Mouse (Mus musculus) testis, adult 10 weeks (tissue): Measurements from ENCODE around the gene Zdhhc8. TPM values are rescaled to one million over a fixed set of nuclear protein-coding genes. Genes with fewer than 3 reads are reported as not detected.

Experiments
- polyA plus RNA-seq: library from polyadenylated mRNA; stranded (reverse); fragments of 350-450 nt; fragmentation: Illumina TruSeq; extraction: RNeasy Lipid Tissue Mini Kit (QIAGEN cat#74804); gene quantifications from one replicate; pipeline ENCODE4 v1.2.3, GENCODE M21; 2014; ENCODE audit warnings: low read depth, low replicate concordance

Zdhhc8 gene
- polyA plus RNA-seq = not detected

DNA sequence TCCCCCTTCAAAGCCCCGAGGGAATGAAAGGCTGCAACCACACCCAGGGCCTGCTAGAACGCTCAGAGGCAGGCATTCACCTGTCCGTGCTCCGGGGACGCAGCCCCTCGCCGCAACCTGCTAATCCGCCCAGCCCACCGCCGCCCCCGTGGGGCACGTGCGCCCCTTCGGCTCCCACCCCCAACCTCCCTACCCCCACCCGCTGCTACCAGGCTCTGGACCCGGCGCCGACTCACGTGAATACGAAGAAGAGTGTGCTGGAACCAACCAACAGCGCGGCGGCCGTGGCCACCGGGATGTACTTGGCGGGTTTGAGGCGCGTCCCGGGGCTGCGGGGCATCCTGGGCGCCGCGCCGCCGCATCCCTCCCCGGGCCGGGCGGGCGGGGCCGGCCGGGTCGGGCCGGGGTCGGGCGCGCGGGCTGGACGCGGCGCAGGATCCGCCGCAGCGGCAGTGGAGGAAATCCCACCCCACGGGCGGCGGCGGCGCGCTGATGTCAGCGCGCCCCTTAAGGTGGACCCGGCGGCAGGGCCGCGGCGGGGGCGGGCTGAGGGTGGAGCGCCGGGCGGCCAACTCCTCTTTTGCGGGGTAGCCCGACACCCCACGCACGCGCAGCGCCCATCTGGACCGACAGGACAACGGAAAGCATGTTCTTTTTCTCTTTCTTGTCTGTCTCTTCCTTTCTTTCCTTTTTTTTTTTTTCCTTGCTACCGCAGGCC lies at the start of gene Zdhhc8:
Zdhhc8 (minus strand) TSS at position 466 of the 718 bp plus-strand sequence.

DNA sequence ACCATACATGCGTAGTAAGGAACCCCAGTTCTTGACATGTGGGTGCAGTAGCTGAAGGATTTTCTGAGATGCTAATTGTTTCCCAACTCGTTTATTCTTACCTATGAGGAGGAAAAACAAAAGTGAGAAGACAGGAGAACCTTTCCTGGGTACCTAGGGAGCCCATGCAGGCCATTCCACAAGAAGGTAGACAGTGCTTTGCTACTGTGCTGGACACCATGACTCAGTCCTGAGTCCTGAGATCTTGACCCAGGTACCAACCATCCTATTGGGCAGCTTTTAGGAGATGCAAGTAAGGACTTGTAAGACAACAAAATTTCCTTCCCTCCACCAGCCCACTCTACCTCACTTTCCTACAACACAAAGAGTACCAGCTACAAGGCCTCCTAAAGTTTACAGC lies 23.3 kb upstream of the Zdhhc8 start, which contains the start of gene Gm49776:
Gm49776 (minus strand) TSS at position 101 of the 400 bp plus-strand sequence.

DNA sequence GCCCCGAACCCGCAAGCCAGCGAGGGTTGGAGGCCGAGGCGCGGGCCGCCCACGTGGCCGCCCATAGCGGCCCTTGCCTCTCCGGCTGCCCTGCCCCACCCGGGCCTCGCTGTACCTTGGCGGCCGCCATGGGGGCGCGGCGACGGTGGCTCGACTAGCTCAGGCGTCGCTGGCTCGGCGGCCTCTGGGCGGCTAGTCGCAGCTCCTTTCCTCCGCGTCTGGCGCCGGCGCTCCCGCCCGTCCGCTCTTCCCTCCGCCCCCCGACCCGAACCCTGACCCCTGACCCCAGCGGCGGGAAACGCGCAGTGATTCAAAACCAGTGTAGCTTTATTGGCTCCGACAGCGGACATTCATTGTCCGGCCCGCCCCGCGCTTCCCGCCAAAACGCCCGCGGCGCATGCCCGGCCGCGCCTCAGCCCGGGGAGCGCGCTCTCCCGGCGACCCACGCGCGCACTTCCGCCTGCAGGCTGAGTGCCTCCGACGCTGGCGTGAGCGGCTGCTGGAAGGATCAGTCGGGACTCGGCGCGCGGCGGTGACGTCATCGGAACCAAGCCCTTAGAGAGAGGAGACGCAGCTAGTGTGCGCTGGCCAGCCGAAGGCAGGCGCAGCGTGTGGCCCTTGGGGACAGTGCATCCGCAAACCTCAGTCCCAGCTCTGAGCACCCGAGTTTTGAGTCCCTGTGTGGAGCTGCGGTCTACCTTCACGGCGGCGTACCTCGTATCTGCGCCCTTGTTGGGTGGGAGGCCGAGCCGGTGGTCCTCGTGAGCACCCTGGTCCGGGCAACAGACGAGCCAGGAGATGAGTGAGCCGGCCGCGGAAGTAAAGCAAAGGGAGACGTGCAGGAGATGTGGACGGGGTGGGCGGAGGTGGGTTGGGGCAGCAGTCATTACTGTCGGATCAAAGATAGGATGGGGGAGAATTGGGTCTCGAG lies 13.8 kb upstream of the Zdhhc8 start, which contains the start of the genes Trmt2a and Ranbp1:
Trmt2a (plus strand) TSS at position 247 of the 931 bp plus-strand sequence.
Ranbp1 (minus strand) TSS at position 300 of the 931 bp plus-strand sequence.

DNA sequence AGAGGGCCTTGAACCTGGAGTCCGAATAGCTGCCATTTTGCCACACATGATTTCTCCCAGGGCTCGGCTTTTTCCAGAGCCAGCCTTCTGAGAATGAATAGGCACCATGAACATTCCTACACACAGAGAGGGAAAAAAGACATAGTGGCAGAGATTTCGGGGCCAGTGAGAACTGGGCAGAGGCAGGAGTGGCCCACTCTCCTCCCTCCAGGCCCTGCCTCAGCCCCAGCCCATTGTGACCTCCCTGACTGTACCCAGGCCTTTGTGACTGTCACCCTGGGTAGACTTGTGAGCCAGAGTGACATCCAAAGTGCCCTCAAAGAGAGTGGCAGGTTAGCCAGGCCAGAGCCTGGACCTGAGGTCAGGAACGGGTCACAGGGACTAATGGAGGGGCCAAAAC lies 17.4 kb downstream of the Zdhhc8 start, which contains the start of gene Ccdc188:
Ccdc188 (plus strand) TSS at position 301 of the 400 bp plus-strand sequence.

Other genes with a start within 250 kb of the Zdhhc8 start
- gene Dgcr6, start 182.3 kb downstream of the Zdhhc8 start, polyA plus RNA-seq = 27.1 TPM
- gene Prodh, start 144.9 kb downstream of the Zdhhc8 start, polyA plus RNA-seq = 0.10 TPM
- gene Rtn4r, start 107.5 kb downstream of the Zdhhc8 start, polyA plus RNA-seq = not detected
- gene Ccdc188, start 17.3 kb downstream of the Zdhhc8 start, polyA plus RNA-seq = 1.6 TPM
- gene Trmt2a, start 13.5 kb upstream of the Zdhhc8 start, polyA plus RNA-seq = 20.0 TPM
- gene Ranbp1, start 13.6 kb upstream of the Zdhhc8 start, polyA plus RNA-seq = 116 TPM
- not detected for gene Gm49776, start 23.2 kb upstream of the Zdhhc8 start, polyA plus RNA-seq
- gene Dgcr8, start 54.1 kb upstream of the Zdhhc8 start, polyA plus RNA-seq = 27.5 TPM
- 3.0 TPM for gene Tango2, start 113.0 kb upstream of the Zdhhc8 start, polyA plus RNA-seq
- gene Arvcf, start 113.0 kb upstream of the Zdhhc8 start, polyA plus RNA-seq = 0.08 TPM
- 0.42 TPM for gene Txnrd2, start 191.2 kb upstream of the Zdhhc8 start, polyA plus RNA-seq
- gene Comt, start 191.7 kb upstream of the Zdhhc8 start, polyA plus RNA-seq = 2.1 TPM